Mouse (Mus musculus): ENCODE measurements around the gene Gpr153. TPM values are rescaled to one million over a fixed set of nuclear protein-coding genes. Genes with fewer than 3 reads are reported as not detected.

Gpr153 gene
- polyA plus RNA-seq, 1 experiment from 2014 or later: 9.4 TPM

- Histone ChIP-seq H3K27ac (ENCODE audit: low read depth) (no peak overlapping the region), H3K36me3 (ENCODE audit: control insufficient read depth, insufficient read depth, low read length) (no peaks in the 10 kb centered on the region), H3K27me3 (replicated peaks; ENCODE audit: control insufficient read depth, insufficient read depth, low read length) (peaks cover 1% of the 10 kb centered on the region; the same call in 1 of the 2 replicates), H3K4me3 (ENCODE audit: low read depth, low read length) (no peak overlapping the region), H3K4me1 (replicated peaks; ENCODE audit: control insufficient read depth, insufficient read depth, low read length) (peaks cover 20% of the 10 kb centered on the region), H3K9ac (ENCODE audit: low read length) (no peak overlapping the region), H3K9me3 (ENCODE audit: control insufficient read depth, low read length) (no peaks in the 10 kb centered on the region), H3K4me2 (ENCODE audit: low read length) (no peak overlapping the region)
- DNase-seq (ENCODE audit: low spot score) (no peak), ATAC-seq (replicated peaks; ENCODE audit: low FRiP score, low TSS enrichment, low read depth) (no peak)
- 90% methylated on average over 13 of the region's 13 CpGs for WGBS
Measured at GRCm38 (mm10) chr4:152269967-152270366, 4.1 kb upstream of the Gpr153 start.

GRCm38 (mm10) chr4:152270599-152270998 lies 3.4 kb upstream of the Gpr153 start:
- H3K4me1 ChIP-seq (replicated peaks; ENCODE audit: control insufficient read depth, insufficient read depth, low read length): peaks cover 24% of the 10 kb centered on the region
- no peak overlapping the region for H3K9ac ChIP-seq (ENCODE audit: low read length)
- peaks cover 6% of the 10 kb centered on the region for H3K27me3 ChIP-seq (replicated peaks; ENCODE audit: control insufficient read depth, insufficient read depth, low read length)
- H3K4me3 ChIP-seq (ENCODE audit: low read depth, low read length): no peak overlapping the region
- ATAC-seq (replicated peaks; ENCODE audit: low FRiP score, low TSS enrichment, low read depth): no peak
- no peak for DNase-seq (ENCODE audit: low spot score)
- no peaks in the 10 kb centered on the region for H3K36me3 ChIP-seq (ENCODE audit: control insufficient read depth, insufficient read depth, low read length)
- WGBS: 84% methylated on average over 9 of the region's 9 CpGs
- H3K9me3 ChIP-seq (ENCODE audit: control insufficient read depth, low read length): no peaks in the 10 kb centered on the region
- no peak overlapping the region for H3K4me2 ChIP-seq (ENCODE audit: low read length)
- no peak overlapping the region for H3K27ac ChIP-seq (ENCODE audit: low read depth)

- Histone ChIP-seq H3K36me3 (ENCODE audit: control insufficient read depth, insufficient read depth, low read length) (no peaks in the 10 kb centered on the region), H3K27me3 (replicated peaks; ENCODE audit: control insufficient read depth, insufficient read depth, low read length) (peaks cover 12% of the 10 kb centered on the region), H3K9me3 (ENCODE audit: control insufficient read depth, low read length) (no peaks in the 10 kb centered on the region), H3K27ac (ENCODE audit: low read depth) (peak overlapping the region; percentile 67; the same call in 1 of the 2 replicates), H3K4me3 (ENCODE audit: low read depth, low read length) (no peak overlapping the region), H3K9ac (ENCODE audit: low read length) (no peak overlapping the region), H3K4me1 (replicated peaks; ENCODE audit: control insufficient read depth, insufficient read depth, low read length) (peaks cover 24% of the 10 kb centered on the region), H3K4me2 (ENCODE audit: low read length) (no peak overlapping the region)
- 92% methylated on average over 11 of the region's 11 CpGs for WGBS
- ATAC-seq (replicated peaks; ENCODE audit: low FRiP score, low TSS enrichment, low read depth) (no peak), DNase-seq (ENCODE audit: low spot score) (no peak)
Measured at GRCm38 (mm10) chr4:152271334-152271733, 2.7 kb upstream of the Gpr153 start.

DNA sequence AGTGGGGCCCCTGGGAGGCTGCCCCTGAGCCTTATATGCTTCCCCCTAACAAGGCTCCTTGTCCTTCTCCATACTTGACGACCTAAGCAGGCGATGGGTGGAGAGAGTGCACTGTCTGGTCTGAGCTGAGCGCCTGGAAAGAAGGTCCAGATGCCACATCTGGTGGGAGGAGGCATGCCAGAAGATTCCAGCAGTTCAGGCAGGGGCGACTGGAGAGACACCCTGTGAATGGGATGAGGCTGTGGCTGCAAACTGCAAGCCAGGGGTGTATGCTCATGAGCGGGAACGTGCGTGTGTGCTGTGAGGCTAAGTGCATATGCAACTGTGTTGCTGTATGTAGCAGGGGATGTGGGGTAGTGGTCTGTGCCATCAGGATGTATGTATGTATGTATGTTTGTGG lies 2.0 kb upstream of the Gpr153 start:
- Histone ChIP-seq H3K27me3 (replicated peaks; ENCODE audit: control insufficient read depth, insufficient read depth, low read length) (peaks cover 12% of the 10 kb centered on the region), H3K4me3 (ENCODE audit: low read depth, low read length) (no peak overlapping the region), H3K4me1 (replicated peaks; ENCODE audit: control insufficient read depth, insufficient read depth, low read length) (peaks cover 24% of the 10 kb centered on the region), H3K9ac (ENCODE audit: low read length) (no peak overlapping the region), H3K36me3 (ENCODE audit: control insufficient read depth, insufficient read depth, low read length) (no peaks in the 10 kb centered on the region), H3K9me3 (ENCODE audit: control insufficient read depth, low read length) (no peaks in the 10 kb centered on the region), H3K27ac (ENCODE audit: low read depth) (peak overlapping the region; percentile 67), H3K4me2 (ENCODE audit: low read length) (no peak overlapping the region)
- ATAC-seq (replicated peaks; ENCODE audit: low FRiP score, low TSS enrichment, low read depth) (no peak), DNase-seq (ENCODE audit: low spot score) (no peak)
- WGBS: 57% methylated on average over 7 of the region's 7 CpGs

DNA sequence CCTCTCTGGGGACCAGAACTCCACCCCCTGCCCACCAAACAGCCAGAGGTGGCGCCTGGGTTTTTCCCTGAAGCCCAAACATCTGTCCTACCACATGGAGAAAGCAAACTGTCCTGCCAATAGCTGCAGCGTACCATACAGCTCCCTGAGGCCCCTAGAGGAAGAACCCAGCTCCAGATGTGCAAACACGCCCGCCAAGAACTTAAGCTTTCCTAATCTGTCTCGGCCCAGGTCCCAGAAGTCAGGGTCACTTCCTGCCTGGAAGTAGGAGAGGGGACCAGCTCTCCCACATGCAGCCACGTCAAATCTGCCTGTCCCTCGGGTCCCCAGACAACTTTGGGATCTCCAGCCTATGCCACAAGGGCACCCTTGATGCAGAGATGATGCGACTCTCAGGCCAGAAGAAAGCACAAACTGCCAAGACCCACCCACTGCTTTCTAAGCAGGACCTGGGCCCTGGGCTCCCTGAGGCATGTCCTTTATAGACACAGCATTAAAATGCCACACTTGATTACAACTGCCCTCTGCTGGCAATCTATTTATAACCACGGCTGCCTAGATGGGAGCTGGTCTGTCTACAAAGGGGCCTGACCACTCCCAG lies 1.5 kb upstream of the Gpr153 start:
- no peak for DNase-seq (ENCODE audit: low spot score)
- Histone ChIP-seq H3K36me3 (ENCODE audit: control insufficient read depth, insufficient read depth, low read length) (no peaks in the 10 kb centered on the region), H3K27me3 (replicated peaks; ENCODE audit: control insufficient read depth, insufficient read depth, low read length) (peaks cover 12% of the 10 kb centered on the region), H3K27ac (ENCODE audit: low read depth) (peak overlapping the region; percentile 67), H3K4me3 (ENCODE audit: low read depth, low read length) (no peak overlapping the region), H3K4me2 (ENCODE audit: low read length) (no peak overlapping the region), H3K9ac (ENCODE audit: low read length) (no peak overlapping the region), H3K4me1 (replicated peaks; ENCODE audit: control insufficient read depth, insufficient read depth, low read length) (peaks cover 24% of the 10 kb centered on the region), H3K9me3 (ENCODE audit: control insufficient read depth, low read length) (no peaks in the 10 kb centered on the region)
- no peak for ATAC-seq (replicated peaks; ENCODE audit: low FRiP score, low TSS enrichment, low read depth)
- 29% methylated on average over 9 of the region's 9 CpGs for WGBS

DNA sequence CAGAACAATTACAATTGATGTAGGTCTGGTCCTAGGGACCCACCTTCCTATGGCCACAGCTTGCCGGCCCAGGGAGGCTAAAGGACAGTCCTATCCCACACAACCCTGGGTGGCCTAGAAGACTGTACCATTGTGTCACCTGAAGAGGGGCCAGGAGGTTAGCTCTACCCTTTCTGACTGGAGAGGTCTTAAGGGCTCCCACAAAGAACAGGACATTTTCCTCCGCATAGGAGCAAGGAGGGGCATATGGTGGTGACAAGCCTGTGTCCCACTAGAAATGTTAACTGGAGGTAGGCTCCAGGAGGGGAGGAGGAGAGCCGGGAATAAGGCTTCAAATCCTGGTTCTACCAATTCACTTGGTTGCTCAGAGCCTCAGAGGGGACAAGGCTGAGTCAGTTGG lies 841 bp upstream of the Gpr153 start:
- no peaks in the 10 kb centered on the region for H3K36me3 ChIP-seq (ENCODE audit: control insufficient read depth, insufficient read depth, low read length)
- peaks cover 12% of the 10 kb centered on the region for H3K27me3 ChIP-seq (replicated peaks; ENCODE audit: control insufficient read depth, insufficient read depth, low read length)
- 36% methylated on average over 3 of the region's 3 CpGs for WGBS
- peak overlapping the region; percentile 67 for H3K27ac ChIP-seq (ENCODE audit: low read depth)
- H3K9ac ChIP-seq (ENCODE audit: low read length): no peak overlapping the region
- peaks cover 24% of the 10 kb centered on the region for H3K4me1 ChIP-seq (replicated peaks; ENCODE audit: control insufficient read depth, insufficient read depth, low read length)
- H3K4me2 ChIP-seq (ENCODE audit: low read length): no peak overlapping the region
- H3K9me3 ChIP-seq (ENCODE audit: control insufficient read depth, low read length): no peaks in the 10 kb centered on the region
- ATAC-seq (replicated peaks; ENCODE audit: low FRiP score, low TSS enrichment, low read depth) (no peak), DNase-seq (ENCODE audit: low spot score) (no peak)
- H3K4me3 ChIP-seq (ENCODE audit: low read depth, low read length): no peak overlapping the region; the same call in 1 of the 2 replicates

DNA sequence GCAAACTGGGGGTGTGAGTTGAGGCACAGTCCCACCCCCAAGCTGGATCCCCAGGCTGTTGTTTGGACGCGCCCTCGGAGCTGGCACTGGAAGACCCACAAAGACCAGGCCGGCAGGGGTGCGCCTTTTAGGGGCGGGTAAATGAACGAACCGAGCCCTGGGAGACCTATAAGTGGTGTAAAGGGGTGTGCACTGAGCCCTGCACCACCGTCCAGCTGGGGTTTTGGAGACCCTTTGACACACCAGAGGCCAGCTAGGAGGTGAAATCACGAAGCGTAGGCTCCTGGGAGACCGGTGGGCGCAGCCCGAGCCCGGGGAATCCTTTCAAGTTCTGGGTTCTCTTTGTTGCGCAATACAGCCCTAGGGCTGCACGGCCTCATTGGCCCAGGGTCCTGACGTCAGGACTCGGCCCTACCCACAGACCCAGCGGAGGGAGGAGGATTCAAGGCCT lies 674 bp downstream of the Gpr153 start:
- H3K27ac ChIP-seq (ENCODE audit: low read depth): peak overlapping the region; percentile 67; the same call in 1 of the 2 replicates

DNA sequence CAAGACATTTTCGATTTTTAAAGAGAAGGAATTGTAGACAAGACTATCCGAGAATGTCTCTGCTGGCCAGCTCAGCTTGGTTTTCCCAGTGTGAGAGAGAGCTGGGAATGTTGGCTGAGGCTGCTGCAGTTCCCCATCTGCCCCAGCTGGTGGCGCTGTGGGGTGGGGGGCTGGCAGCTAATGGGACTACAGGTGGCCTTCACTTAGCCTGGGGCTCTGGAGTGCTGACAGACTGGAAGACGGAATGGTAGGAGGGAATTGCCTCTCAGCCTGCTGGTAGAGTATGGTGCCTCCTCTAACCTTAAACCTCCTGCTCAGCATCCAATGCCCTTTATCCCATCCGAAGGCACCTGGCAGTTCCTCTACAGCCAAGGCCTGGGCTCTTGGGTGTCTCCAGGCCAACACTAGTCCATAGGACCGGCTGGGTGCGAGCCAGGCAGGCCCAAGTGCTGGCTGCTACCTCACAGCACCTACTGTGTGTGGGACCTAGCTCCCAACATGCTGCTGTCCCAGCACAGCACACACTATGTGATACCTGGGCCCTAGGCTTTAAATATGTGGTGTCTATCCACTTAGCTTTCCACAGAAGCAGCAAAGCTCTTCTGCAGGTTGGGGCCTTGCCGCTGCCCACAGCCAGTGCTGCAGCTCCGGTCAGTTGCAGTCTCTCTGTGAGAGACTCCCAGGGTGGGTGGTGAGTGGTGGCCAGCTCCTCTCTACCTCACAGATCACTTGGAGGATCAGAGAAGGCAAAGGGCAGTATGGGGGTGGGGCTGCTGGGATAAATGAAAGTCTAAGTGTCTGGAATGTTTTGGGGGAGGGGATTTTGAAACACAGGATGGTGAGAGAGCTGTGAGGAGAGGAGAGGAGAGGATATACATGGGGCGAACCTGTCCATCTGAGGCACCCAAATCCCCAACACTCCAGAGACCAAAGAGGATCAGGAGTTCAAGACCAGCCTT lies 2.6 kb downstream of the Gpr153 start:
- Histone ChIP-seq H3K9ac (ENCODE audit: low read length) (no peak overlapping the region), H3K4me1 (replicated peaks; ENCODE audit: control insufficient read depth, insufficient read depth, low read length) (peaks cover 24% of the 10 kb centered on the region), H3K27ac (ENCODE audit: low read depth) (no peak overlapping the region), H3K4me2 (ENCODE audit: low read length) (no peak overlapping the region), H3K36me3 (ENCODE audit: control insufficient read depth, insufficient read depth, low read length) (0 out of 2 replicates have a peak, but pooled peaks cover 5% of the 10 kb centered on the region), H3K9me3 (ENCODE audit: control insufficient read depth, low read length) (no peaks in the 10 kb centered on the region), H3K27me3 (replicated peaks; ENCODE audit: control insufficient read depth, insufficient read depth, low read length) (peaks cover 22% of the 10 kb centered on the region), H3K4me3 (ENCODE audit: low read depth, low read length) (no peak overlapping the region)
- WGBS: 53% methylated on average over 10 of the region's 10 CpGs
- DNase-seq (ENCODE audit: low spot score) (no peak), ATAC-seq (replicated peaks; ENCODE audit: low FRiP score, low TSS enrichment, low read depth) (no peak)

More for the DNA sequence above, 674 bp downstream of the Gpr153 start:
- no peaks in the 10 kb centered on the region for H3K9me3 ChIP-seq (ENCODE audit: control insufficient read depth, low read length)
- peak overlapping the region; percentile 97 for H3K4me2 ChIP-seq (ENCODE audit: low read length)
- peak overlapping the region; percentile 61 for H3K4me3 ChIP-seq (ENCODE audit: low read depth, low read length)
- peaks cover 24% of the 10 kb centered on the region for H3K4me1 ChIP-seq (replicated peaks; ENCODE audit: control insufficient read depth, insufficient read depth, low read length)
- no peaks in the 10 kb centered on the region for H3K36me3 ChIP-seq (ENCODE audit: control insufficient read depth, insufficient read depth, low read length)
- peak overlapping the region; percentile 61 for H3K9ac ChIP-seq (ENCODE audit: low read length)
- H3K27me3 ChIP-seq (replicated peaks; ENCODE audit: control insufficient read depth, insufficient read depth, low read length): peaks cover 12% of the 10 kb centered on the region
- WGBS: 4% methylated on average over 20 of the region's 20 CpGs
- ATAC-seq (replicated peaks; ENCODE audit: low FRiP score, low TSS enrichment, low read depth) (peak; percentile 65), DNase-seq (ENCODE audit: low spot score) (no peak)

Measured in intestine, embryonic 14.5 days (tissue).